Mouse (Mus musculus) forebrain, embryonic 10.5 days (tissue): ENCODE measurements around the gene Ifrd2. TPM values are rescaled to one million over a fixed set of nuclear protein-coding genes. Genes with fewer than 3 reads are reported as not detected.

Source experiments
- DNase-seq: peaks from one replicate; pipeline ENCODE4 v3.0.0-alpha.2; 2017; ENCODE audit warnings: low spot score; ENCODE audit errors: extremely low spot score
- H3K27ac ChIP-seq: fragments of 300-500 bp; sonication (generic); 2 replicates; pipeline ENCODE4 v1.5.1; 2016; ENCODE audit warnings: mild to moderate bottlenecking
- H3K27me3 ChIP-seq: fragments of 300-500 bp; sonication (generic); 2 replicates; pipeline ENCODE4 v1.6.1; 2016; ENCODE audit warnings: mild to moderate bottlenecking; ENCODE audit not compliant: poor library complexity, severe bottlenecking
- H3K36me3 ChIP-seq: fragments of 300-500 bp; sonication (generic); replicated peaks from 2 replicates; pipeline ENCODE4 v1.6.1; 2016; ENCODE audit warnings: mild to moderate bottlenecking, moderate library complexity
- H3K4me1 ChIP-seq: fragments of 300-500 bp; sonication (generic); 2 replicates; pipeline ENCODE4 v1.6.1; 2016
- H3K4me3 ChIP-seq: fragments of 300-500 bp; sonication (generic); 2 replicates; pipeline ENCODE4 v1.5.1; 2016; ENCODE audit warnings: mild to moderate bottlenecking, moderate library complexity
- H3K9me3 ChIP-seq: fragments of 300-500 bp; sonication (generic); 2 replicates; pipeline ENCODE4 v1.6.1; 2016; ENCODE audit warnings: mild to moderate bottlenecking, moderate library complexity
- WGBS: fragments of 180-500 bp; shearing (Covaris S2); methylation state at CpG from one replicate; pipeline ENCODE4 v1.1.7; 2016; 5-methylcytosine and 5-hydroxymethylcytosine counted together
- polyA plus RNA-seq: library from polyadenylated mRNA; unstranded; fragments of >200 nt; fragmentation: Nextera tagmentation; extraction: Ambion mirVana; gene quantifications from 2 replicates; pipeline ENCODE4 v1.2.1, GENCODE M21; 2016

Gene Ifrd2
- polyA plus RNA-seq, 1 experiment from 2014 or later = 58.6 TPM

DNA sequence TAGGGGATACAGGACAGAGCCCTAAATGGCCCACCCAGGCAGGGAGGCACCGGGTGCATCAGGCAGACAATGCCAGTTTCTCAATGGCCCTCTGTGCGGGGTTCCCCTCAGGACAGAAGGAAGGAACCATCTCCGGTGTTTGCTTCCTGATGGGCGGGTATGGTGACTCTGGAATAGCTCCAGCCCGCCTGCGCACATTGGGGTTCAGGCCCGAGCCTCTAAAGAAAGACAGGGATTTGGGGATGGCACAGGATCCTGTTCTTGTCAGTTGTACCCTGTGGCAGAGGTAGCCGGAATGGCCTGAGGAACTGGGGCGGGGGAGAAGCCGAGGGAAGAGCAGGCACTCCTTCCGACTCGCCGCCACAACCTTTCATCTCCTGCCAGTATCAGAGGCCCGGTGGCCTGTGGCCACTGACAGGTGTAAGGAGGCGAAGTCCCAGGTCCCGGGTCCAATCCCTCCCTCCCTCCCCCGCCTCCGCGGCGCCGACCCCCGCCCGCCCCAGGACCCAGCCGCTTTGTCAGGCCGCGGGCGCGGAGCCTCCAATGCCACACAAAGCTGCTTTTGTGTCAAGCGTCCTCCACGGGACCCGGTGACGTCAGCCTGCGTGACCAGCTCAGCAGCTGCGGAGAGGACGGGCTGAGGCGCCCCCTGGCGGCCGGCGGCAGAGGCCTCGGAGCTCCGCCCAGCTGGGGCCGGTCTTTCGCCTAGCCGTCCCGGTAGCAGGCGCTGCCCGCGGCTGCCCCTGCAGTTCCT is 24.9 kb downstream of the Ifrd2 start:
- peak overlapping the region; percentile 96 for H3K27ac ChIP-seq
- DNase-seq = peak; percentile 99
- H3K27me3 ChIP-seq = no peaks in the 10 kb centered on the region
- peaks cover 90% of the 10 kb centered on the region for H3K4me1 ChIP-seq
- whole genome bisulfite sequencing = 3% methylated on average over 42 of the region's 48 CpGs
- peak overlapping the region; percentile 50 for H3K4me3 ChIP-seq
- peaks cover 39% of the 10 kb centered on the region for H3K36me3 ChIP-seq
- no peaks in the 10 kb centered on the region for H3K9me3 ChIP-seq

DNA sequence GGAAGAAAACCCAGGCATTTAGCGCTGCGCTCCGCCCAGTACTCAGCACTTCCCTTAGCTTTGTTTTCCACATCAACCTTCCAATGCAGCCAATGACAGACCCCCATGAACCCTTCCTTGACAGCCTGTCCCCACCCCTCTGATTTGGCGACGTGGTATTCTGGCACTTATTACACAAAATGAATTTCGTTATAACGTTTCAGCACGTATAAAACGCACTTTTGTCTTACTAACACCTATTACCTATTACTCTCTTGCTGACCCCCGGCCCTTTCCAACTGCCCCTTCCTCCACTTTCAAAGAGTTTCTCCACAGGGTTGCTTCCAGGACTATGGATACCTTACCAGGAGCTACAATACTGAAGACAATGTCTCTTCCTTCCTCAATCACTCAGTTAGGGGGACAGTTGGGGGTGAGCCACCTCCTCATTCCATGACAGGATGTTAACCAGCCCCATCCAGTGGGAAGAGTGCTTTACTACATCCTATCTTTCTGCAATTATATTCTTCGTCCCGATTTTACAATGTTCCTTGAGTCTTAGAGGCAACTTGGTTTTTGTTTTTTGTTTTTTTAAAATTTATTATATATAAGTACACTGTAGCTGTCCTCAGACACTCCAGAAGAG is 25.6 kb downstream of the Ifrd2 start:
- Histone ChIP-seq H3K4me3 (peak overlapping the region; percentile 50), H3K27ac (peak overlapping the region; percentile 96), H3K27me3 (no peaks in the 10 kb centered on the region), H3K4me1 (peaks cover 83% of the 10 kb centered on the region), H3K9me3 (no peaks in the 10 kb centered on the region), H3K36me3 (peaks cover 46% of the 10 kb centered on the region)
- 14% methylated on average over 12 of the region's 12 CpGs for WGBS
- no peak for DNase-seq

DNA sequence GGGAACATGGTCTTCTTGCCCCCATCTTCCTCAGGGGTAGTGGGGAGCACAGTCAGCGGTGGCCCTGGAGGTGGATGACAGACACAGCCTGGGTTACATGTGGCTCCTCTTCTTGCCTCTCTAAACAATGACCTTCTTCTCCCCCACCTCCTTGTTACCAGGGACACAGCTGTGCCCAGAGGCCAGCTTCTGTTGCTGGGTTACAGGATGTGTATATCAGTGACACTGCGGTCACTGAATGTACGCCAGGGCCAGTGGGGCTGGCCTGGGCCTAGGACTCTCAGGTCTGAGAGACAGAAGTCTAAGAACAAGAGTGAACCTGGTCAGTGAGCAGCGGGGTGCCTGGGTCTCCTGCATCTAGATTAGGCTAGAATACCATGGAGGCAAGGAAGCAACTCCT is 27.6 kb downstream of the Ifrd2 start:
- Histone ChIP-seq H3K36me3 (peaks cover 66% of the 10 kb centered on the region), H3K4me3 (no peak overlapping the region), H3K27me3 (no peaks in the 10 kb centered on the region), H3K9me3 (no peaks in the 10 kb centered on the region), H3K27ac (peak overlapping the region; percentile 67; the same call in 1 of the 2 replicates), H3K4me1 (peaks cover 71% of the 10 kb centered on the region)
- no peak for DNase-seq
- 81% methylated on average over 4 of the region's 4 CpGs for WGBS

DNA sequence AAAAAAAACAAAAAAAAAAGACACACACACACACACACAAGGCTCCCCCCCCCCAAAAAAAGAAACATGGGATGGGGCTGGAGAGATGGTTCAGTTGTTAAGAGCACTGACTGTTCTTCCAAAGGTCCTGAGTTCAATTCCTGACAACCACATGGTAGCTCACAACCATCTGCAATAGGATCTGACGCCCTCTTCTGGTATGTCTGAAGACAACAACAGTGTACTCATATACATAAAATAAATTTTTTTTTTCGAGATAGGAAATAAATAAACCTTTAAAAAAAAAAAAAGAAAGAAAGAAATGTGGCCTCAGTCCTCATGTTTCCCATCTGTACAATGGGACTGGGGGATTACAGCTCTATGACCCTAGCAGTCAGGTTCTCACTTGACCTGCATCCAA is 30.0 kb downstream of the Ifrd2 start:
- peaks cover 49% of the 10 kb centered on the region for H3K4me1 ChIP-seq
- H3K27ac ChIP-seq = no peak overlapping the region
- no peaks in the 10 kb centered on the region for H3K9me3 ChIP-seq
- no peak overlapping the region for H3K4me3 ChIP-seq
- H3K36me3 ChIP-seq = peaks cover 89% of the 10 kb centered on the region
- 75% methylated on average over 2 of the region's 2 CpGs for whole genome bisulfite sequencing
- DNase-seq = no peak
- H3K27me3 ChIP-seq = no peaks in the 10 kb centered on the region

DNA sequence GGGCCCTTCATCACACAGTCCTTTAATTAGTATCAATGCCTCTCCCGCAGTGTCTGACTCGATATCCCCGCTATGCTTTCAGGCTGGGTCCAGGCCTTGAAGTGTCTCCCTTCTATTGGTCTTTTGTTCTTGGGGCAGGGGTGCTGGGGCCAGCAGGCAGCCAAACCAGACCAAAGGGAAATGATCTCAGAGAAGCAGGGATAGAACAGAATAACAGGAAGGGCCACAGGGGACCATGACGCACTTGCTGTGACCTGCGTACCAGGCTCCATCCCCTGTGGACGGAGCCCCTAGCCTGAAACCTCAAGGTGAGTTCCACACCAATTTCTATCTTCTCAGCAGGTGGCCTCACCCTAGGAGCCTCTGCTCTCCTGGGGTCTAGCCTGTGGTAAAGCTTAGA is 30.7 kb downstream of the Ifrd2 start:
- H3K36me3 ChIP-seq = peaks cover 95% of the 10 kb centered on the region
- 96% methylated on average over 6 of the region's 6 CpGs for WGBS
- H3K9me3 ChIP-seq = no peaks in the 10 kb centered on the region

DNA sequence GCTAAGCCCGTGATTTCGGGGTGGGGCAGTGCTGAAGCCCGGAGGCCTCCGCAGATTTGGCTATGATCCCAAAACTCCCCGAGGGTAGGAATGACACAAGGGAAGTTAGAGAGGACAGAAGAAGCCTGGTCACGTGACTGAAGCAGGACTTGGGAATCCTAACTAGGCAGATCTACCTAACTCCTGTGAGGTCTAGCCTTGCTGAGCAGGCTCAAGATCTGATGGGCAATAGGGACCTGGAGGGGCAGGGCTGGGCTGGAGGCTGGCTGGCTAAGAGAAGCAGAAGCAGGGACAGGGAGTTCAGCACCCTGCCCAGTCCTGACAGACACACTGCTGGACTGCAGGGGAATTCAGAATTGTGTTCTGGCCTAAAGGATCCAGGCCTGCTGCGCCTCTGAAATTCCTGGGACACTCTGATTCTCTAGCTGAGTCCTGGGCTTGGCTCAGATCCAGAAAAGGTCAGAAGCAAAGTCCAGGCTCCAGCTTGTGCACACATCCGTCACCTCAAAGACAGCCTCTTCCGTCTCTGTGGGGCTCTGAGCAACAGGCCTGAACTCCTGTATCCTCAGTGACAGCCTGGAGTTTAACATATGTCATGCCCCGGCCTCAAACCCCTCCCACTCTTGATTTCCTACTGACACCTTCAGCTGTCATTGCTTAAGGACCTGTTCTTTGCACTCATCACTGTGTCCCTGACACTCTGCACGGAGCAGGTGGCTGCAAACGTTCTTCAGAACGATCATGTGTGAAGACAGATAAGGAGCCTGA is 31.5 kb downstream of the Ifrd2 start:
- H3K4me1 ChIP-seq = peaks cover 36% of the 10 kb centered on the region
- H3K9me3 ChIP-seq = no peaks in the 10 kb centered on the region
- no peak overlapping the region for H3K4me3 ChIP-seq
- no peaks in the 10 kb centered on the region for H3K27me3 ChIP-seq
- peaks cover 99% of the 10 kb centered on the region for H3K36me3 ChIP-seq
- H3K27ac ChIP-seq = 0 out of 2 replicates have a peak overlapping the region, but pooled peaks have one; percentile 8
- WGBS = 86% methylated on average over 13 of the region's 13 CpGs
- no peak for DNase-seq

More for the DNA sequence above, 30.7 kb downstream of the Ifrd2 start:
- Histone ChIP-seq H3K4me1 (peaks cover 42% of the 10 kb centered on the region), H3K4me3 (no peak overlapping the region), H3K27me3 (no peaks in the 10 kb centered on the region), H3K27ac (no peak overlapping the region)
- no peak for DNase-seq

DNA sequence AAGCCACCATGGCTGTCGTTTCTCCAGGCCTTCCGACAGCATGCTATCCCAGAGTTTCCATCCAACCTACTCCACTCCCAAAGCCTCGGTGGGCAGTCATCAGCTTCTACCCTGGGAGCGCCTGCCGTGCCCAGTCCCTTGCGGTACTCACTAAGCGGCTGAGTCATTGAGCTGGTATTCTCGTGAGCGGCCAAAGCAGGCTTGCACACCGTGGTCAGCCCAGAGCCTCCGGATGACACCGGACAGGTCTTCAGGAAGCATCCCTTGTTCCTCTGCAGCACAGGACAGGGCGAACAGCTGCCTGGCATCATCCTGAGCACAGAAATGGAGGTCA is 32.1 kb downstream of the Ifrd2 start:
- peaks cover 99% of the 10 kb centered on the region for H3K36me3 ChIP-seq
- H3K4me1 ChIP-seq = peaks cover 36% of the 10 kb centered on the region
- H3K27ac ChIP-seq = no peak overlapping the region
- no peaks in the 10 kb centered on the region for H3K27me3 ChIP-seq
- DNase-seq = no peak
- H3K4me3 ChIP-seq = no peak overlapping the region
- 90% methylated on average over 13 of the region's 13 CpGs for WGBS
- no peaks in the 10 kb centered on the region for H3K9me3 ChIP-seq

DNA sequence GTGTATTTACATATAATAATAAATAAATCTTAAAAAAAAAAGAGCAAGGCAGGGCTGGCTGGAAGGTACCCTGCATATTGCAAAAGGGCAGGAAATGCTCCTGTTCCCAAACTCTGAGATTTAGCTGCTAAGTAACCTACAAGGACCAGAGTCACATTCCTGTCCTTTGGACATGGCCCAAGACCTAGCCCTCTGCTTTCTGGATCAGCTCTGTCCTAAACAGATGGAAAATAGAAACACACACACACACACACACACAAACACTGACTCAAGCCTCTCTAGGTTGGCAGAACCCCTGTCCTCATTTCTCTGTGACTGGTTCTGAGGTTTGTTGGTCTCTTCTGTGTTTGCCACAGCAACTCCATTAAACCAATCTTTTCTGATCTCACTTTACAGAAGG is 33.5 kb downstream of the Ifrd2 start:
- H3K9me3 ChIP-seq = no peaks in the 10 kb centered on the region
- no peak overlapping the region for H3K27ac ChIP-seq
- peaks cover 36% of the 10 kb centered on the region for H3K4me1 ChIP-seq
- peaks cover 99% of the 10 kb centered on the region for H3K36me3 ChIP-seq
- DNase-seq = no peak
- H3K4me3 ChIP-seq = no peak overlapping the region
- H3K27me3 ChIP-seq = no peaks in the 10 kb centered on the region

DNA sequence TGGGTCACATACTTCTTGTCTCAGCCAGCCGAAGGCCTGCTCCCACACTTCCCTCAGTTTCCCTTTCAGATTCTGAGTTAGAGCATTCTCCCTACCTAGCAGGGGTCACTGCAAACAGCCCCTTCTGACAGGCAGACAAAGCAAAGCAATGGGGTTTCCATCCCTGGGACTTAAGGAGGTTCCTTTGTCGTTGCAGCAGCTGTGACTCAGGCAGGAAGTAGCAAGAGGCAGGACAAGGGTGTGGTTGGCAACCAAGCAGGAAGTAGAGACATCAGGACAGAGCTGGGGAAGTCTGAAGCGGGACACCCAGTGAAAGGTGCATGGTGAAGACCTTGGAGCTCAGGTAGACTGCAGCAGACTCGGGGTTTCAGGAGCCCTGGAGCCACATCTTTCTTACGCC is 37.1 kb downstream of the Ifrd2 start:
- no peaks in the 10 kb centered on the region for H3K27me3 ChIP-seq
- 71% methylated on average over 5 of the region's 5 CpGs for WGBS
- H3K36me3 ChIP-seq = peaks cover 93% of the 10 kb centered on the region
- peak overlapping the region; percentile 97 for H3K27ac ChIP-seq
- no peak for DNase-seq
- H3K9me3 ChIP-seq = no peaks in the 10 kb centered on the region
- H3K4me3 ChIP-seq = no peak overlapping the region
- H3K4me1 ChIP-seq = peaks cover 60% of the 10 kb centered on the region

DNA sequence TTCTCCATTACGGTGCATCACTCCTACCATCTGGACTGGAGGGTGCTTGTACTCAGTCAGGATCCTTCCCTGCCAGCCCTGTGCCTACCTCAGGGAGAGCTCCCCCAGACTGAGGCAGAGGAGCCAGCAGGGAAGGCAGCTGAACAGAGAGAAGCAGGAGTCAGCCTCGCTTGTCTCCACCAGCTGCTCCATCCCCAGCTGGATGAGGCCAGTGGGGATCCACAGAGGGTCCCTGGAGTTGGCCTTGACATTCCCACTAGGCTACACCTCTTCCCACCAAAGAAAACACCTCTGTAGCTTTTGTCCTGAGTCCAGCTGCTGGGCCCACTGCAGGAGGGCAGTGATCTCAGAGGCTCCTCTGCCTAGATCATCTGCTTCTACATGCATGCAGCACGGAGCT is 37.5 kb downstream of the Ifrd2 start:
- Histone ChIP-seq H3K36me3 (peaks cover 93% of the 10 kb centered on the region), H3K9me3 (no peaks in the 10 kb centered on the region), H3K27ac (peak overlapping the region; percentile 97), H3K4me3 (no peak overlapping the region), H3K27me3 (no peaks in the 10 kb centered on the region), H3K4me1 (peaks cover 62% of the 10 kb centered on the region)
- 83% methylated on average over 3 of the region's 3 CpGs for WGBS
- DNase-seq = no peak

DNA sequence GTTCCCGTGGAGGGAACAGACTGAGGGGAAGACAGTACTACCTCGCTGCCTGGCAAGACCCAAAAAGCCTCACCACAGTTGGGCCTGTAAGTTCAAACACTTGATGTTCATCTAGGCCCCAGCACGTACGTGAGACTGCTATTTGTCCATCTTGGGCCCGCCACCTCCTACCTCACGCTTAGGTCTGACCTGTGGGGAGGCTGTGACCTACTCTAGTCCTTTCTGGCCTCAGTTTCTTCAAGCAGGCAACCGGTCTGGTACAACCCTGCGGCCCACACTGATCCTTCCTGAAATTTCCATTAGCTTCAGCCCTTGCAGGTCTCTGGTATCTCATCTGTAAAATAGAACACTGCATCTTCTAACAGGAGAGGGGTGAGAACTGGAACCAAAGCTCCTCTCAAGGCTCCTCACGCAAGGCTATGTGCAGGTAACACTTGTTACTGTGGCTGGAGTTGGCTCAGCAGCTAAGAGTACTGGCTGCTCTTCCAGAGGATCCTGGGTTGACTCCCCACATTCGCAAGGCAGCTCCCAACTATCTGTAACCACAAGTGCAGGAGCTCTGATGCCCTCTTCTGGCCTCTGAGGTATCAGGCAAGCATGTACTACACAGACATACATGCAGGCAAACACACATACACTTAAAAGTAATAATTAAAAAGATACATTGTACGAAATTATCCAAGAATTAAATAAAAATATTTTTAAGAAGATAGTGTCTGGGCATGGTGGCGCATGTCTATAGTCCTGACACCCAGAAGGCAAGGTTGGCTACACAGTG is 38.1 kb downstream of the Ifrd2 start:
- 88% methylated on average over 12 of the region's 12 CpGs for WGBS
- Histone ChIP-seq H3K9me3 (no peaks in the 10 kb centered on the region), H3K27me3 (no peaks in the 10 kb centered on the region), H3K27ac (peak overlapping the region; percentile 97), H3K4me3 (peak overlapping the region; percentile 80; the same call in 1 of the 2 replicates), H3K36me3 (peaks cover 88% of the 10 kb centered on the region), H3K4me1 (peaks cover 68% of the 10 kb centered on the region)
- DNase-seq = no peak

DNA sequence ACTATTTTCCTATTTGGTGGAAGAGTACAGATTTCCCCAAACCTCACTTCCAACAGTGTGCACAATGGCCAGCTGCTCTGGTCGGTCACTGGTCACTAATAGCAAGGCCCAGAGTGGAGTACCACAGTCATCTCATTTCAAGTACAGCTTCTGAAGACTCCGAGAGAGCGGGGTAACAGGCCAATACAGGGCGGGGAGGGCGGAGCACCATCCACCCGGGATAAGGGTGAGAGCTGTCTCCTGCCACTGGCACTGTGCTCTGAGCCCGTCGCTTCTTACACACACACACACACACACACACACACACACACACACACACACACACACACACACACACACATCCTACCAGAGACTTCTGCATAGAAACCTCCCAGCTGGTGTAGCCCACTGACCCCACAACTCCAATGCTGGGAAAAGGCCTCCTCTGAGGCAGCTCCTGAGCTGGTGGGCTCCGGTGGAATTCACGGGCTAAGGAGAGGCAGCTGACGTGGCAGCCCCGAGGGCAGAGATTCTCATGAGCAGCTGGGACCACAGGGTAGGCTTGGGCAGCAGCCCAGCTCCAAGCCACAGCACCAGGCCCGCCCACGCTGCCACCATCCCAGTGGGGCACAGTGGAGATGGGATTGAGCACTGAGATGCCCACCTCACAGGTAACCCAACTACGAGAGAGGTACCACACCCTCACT is 38.9 kb downstream of the Ifrd2 start:
- 26% methylated on average over 15 of the region's 15 CpGs for WGBS
- peak overlapping the region; percentile 80 for H3K4me3 ChIP-seq
- H3K27ac ChIP-seq = peak overlapping the region; percentile 97
- H3K4me1 ChIP-seq = peaks cover 75% of the 10 kb centered on the region
- H3K9me3 ChIP-seq = no peaks in the 10 kb centered on the region
- peaks cover 85% of the 10 kb centered on the region for H3K36me3 ChIP-seq
- DNase-seq = peak; percentile 64
- H3K27me3 ChIP-seq = no peaks in the 10 kb centered on the region
